Mouse (Mus musculus): ENCODE measurements around the gene Acp7. TPM values are rescaled to one million over a fixed set of nuclear protein-coding genes. Genes with fewer than 3 reads are reported as not detected.

The Acp7 gene
- polyA plus RNA-seq, 1 experiment from 2014 or later = not detected

Small RNA genes within 50 kb of the gene (microRNA-seq; reads per million reads assigned to microRNA genes)
- not detected for gene Mir7049

Other genes with a start within 250 kb of the Acp7 start
- 40.5 and 53.5 TPM in 2 replicates for gene Med29, start 238.6 kb downstream of the Acp7 start, polyA plus RNA-seq (2015; fragmentation: Nextera tagmentation; extraction: Ambion mirVana)
- gene Paf1, start 238.4 kb downstream of the Acp7 start, polyA plus RNA-seq (2015; fragmentation: Nextera tagmentation; extraction: Ambion mirVana) = 80.5 and 89.6 TPM in 2 replicates
- 9.9 and 13.4 TPM in 2 replicates for gene Gmfg, start 193.9 kb downstream of the Acp7 start, polyA plus RNA-seq (2015; fragmentation: Nextera tagmentation; extraction: Ambion mirVana)
- 5.3 and 7.6 TPM in 2 replicates for gene Lrfn1, start 179.4 kb downstream of the Acp7 start, polyA plus RNA-seq (2015; fragmentation: Nextera tagmentation; extraction: Ambion mirVana)
- not detected in 2 replicates for gene Ifnl2, start 120.9 kb downstream of the Acp7 start, polyA plus RNA-seq (2015; fragmentation: Nextera tagmentation; extraction: Ambion mirVana)
- not detected in 2 replicates for gene Ifnl3, start 108.5 kb downstream of the Acp7 start, polyA plus RNA-seq (2015; fragmentation: Nextera tagmentation; extraction: Ambion mirVana)
- not detected in 2 replicates for gene Sycn, start 90.4 kb downstream of the Acp7 start, polyA plus RNA-seq (2015; fragmentation: Nextera tagmentation; extraction: Ambion mirVana)
- 0.18 TPM in 1 of 2 replicates, not detected in the other for gene Nccrp1, start 84.1 kb downstream of the Acp7 start, polyA plus RNA-seq (2015; fragmentation: Nextera tagmentation; extraction: Ambion mirVana)
- 32.8 and 33.3 TPM in 2 replicates for gene Samd4b, start 33.2 kb downstream of the Acp7 start, polyA plus RNA-seq (2015; fragmentation: Nextera tagmentation; extraction: Ambion mirVana)
- gene Pak4, start 33.1 kb downstream of the Acp7 start, polyA plus RNA-seq (2015; fragmentation: Nextera tagmentation; extraction: Ambion mirVana) = 35.8 and 36.0 TPM in 2 replicates
- 7.7 and 8.3 TPM in 2 replicates for gene Fbxo27, start 61.5 kb upstream of the Acp7 start, polyA plus RNA-seq (2015; fragmentation: Nextera tagmentation; extraction: Ambion mirVana)
- gene Fbxo17, start 85.5 kb upstream of the Acp7 start, polyA plus RNA-seq (2015; fragmentation: Nextera tagmentation; extraction: Ambion mirVana) = 18.1 and 21.6 TPM in 2 replicates
- gene Mrps12, start 110.5 kb upstream of the Acp7 start, polyA plus RNA-seq (2015; fragmentation: Nextera tagmentation; extraction: Ambion mirVana) = 127 and 132 TPM in 2 replicates
- 27.3 and 30.8 TPM in 2 replicates for gene Sars2, start 110.7 kb upstream of the Acp7 start, polyA plus RNA-seq (2015; fragmentation: Nextera tagmentation; extraction: Ambion mirVana)
- 0.89 and 2.1 TPM in 2 replicates for gene Ccer2, start 124.8 kb upstream of the Acp7 start, polyA plus RNA-seq (2015; fragmentation: Nextera tagmentation; extraction: Ambion mirVana)
- gene Sirt2, start 135.4 kb upstream of the Acp7 start, polyA plus RNA-seq (2015; fragmentation: Nextera tagmentation; extraction: Ambion mirVana) = 73.2 and 76.6 TPM in 2 replicates
- gene Nfkbib, start 136.2 kb upstream of the Acp7 start, polyA plus RNA-seq (2015; fragmentation: Nextera tagmentation; extraction: Ambion mirVana) = 38.8 and 40.5 TPM in 2 replicates
- 2.6 and 4.1 TPM in 2 replicates for gene Rinl, start 157.6 kb upstream of the Acp7 start, polyA plus RNA-seq (2015; fragmentation: Nextera tagmentation; extraction: Ambion mirVana)
- 301 and 303 TPM in 2 replicates for gene Hnrnpl, start 177.2 kb upstream of the Acp7 start, polyA plus RNA-seq (2015; fragmentation: Nextera tagmentation; extraction: Ambion mirVana)
- gene Ech1, start 193.9 kb upstream of the Acp7 start, polyA plus RNA-seq (2015; fragmentation: Nextera tagmentation; extraction: Ambion mirVana) = 153 TPM in 2 replicates
- gene Lgals4, start 202.5 kb upstream of the Acp7 start, polyA plus RNA-seq (2015; fragmentation: Nextera tagmentation; extraction: Ambion mirVana) = 8.7 and 15.3 TPM in 2 replicates
- 25.5 and 29.4 TPM in 2 replicates for gene Lgals7, start 232.5 kb upstream of the Acp7 start, polyA plus RNA-seq (2015; fragmentation: Nextera tagmentation; extraction: Ambion mirVana)